Mouse (Mus musculus): ENCODE data around the gene Olfr270. TPM values are rescaled to one million over a fixed set of nuclear protein-coding genes. Genes with fewer than 3 reads are reported as not detected.

The Olfr270 gene
- total RNA-seq, 2 experiments from 2014 or later: not detected

Other genes starting within 250 kb of the Olfr270 start
- gene Olfr275, start 149.9 kb upstream of the Olfr270 start, total RNA-seq (2015; ENCODE audit: low replicate concordance): not detected in 2 replicates
- not detected in 2 replicates for gene Olfr275, start 149.9 kb upstream of the Olfr270 start, total RNA-seq (2017; ENCODE audit: low replicate concordance)
- not detected in 2 replicates for gene Olfr273, start 105.3 kb upstream of the Olfr270 start, total RNA-seq (2015; ENCODE audit: low replicate concordance)
- gene Olfr273, start 105.3 kb upstream of the Olfr270 start, total RNA-seq (2017; ENCODE audit: low replicate concordance): not detected in 2 replicates
- gene Olfr272, start 45.4 kb upstream of the Olfr270 start, total RNA-seq (2015; ENCODE audit: low replicate concordance): not detected in 2 replicates
- gene Olfr272, start 45.4 kb upstream of the Olfr270 start, total RNA-seq (2017; ENCODE audit: low replicate concordance): not detected in 2 replicates
- gene Nipsnap3a, start 24.7 kb downstream of the Olfr270 start, total RNA-seq (2015; ENCODE audit: low replicate concordance): not detected in 2 replicates
- not detected in 2 replicates for gene Nipsnap3a, start 24.7 kb downstream of the Olfr270 start, total RNA-seq (2017; ENCODE audit: low replicate concordance)
- 11.9 and 40.5 TPM in 2 replicates for gene Nipsnap3b, start 47.3 kb downstream of the Olfr270 start, total RNA-seq (2015; ENCODE audit: low replicate concordance)
- gene Nipsnap3b, start 47.3 kb downstream of the Olfr270 start, total RNA-seq (2017; ENCODE audit: low replicate concordance): 7.0 and 8.9 TPM in 2 replicates
- gene Abca1, start 195.3 kb downstream of the Olfr270 start, total RNA-seq (2015; ENCODE audit: low replicate concordance): 1.9 TPM in 2 replicates
- gene Abca1, start 195.3 kb downstream of the Olfr270 start, total RNA-seq (2017; ENCODE audit: low replicate concordance): 1.8 and 2.6 TPM in 2 replicates